ENCODE assay signal across 8 mouse cellular contexts in the genomic region with DNA sequence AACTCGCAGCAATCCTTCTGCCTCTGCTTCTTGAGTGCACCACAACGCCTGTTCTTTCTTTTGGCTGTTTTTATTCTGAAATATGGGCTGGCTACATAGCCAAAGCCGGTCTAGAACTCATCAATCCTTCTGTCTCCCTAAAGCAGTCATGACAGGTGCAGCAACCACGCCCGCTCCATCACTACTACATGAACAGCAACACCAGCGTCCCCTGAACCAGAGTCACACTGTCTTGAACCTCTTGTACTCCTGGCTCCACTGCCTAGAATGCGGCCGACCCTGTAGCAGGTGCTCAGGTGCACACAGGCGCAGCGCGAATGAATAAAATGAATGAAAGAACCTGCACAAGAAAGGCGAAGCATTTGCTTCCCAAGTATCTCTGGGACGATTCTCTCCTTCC. TPM values are rescaled to one million over a fixed set of nuclear protein-coding genes. Genes with fewer than 3 reads are reported as not detected.
DNase-seq lines count a peak whose midpoint lies in the region; ATAC-seq and TF ChIP-seq lines count a peak whose summit lies in the region.

No protein-coding gene starts in this region.

- 6% methylated on average over 13 of the region's 13 CpGs for WGBS in heart, postnatal 0 days
- 7% methylated on average over 13 of the region's 13 CpGs for WGBS in forebrain, embryonic 16.5 days
- 9% methylated on average over 13 of the region's 13 CpGs for WGBS in midbrain, embryonic 10.5 days

- peak overlapping the region; percentile 82 for H3K4me2 ChIP-seq in heart, postnatal 0 days (ENCODE audit: low read depth, low read length)
- H3K4me2 ChIP-seq in forebrain, embryonic 16.5 days (ENCODE audit: low read length) = peak overlapping the region; percentile 65

- peak overlapping the region; percentile 67 for H3K9ac ChIP-seq in heart, postnatal 0 days (replicated peaks; ENCODE audit: low read depth, low read length)
- H3K9ac ChIP-seq in MEL (ENCODE audit: control insufficient read depth, low read depth, low read length, poor library complexity, severe bottlenecking) = peak overlapping the region; percentile 85
- H3K9ac ChIP-seq in forebrain, embryonic 16.5 days (replicated peaks; ENCODE audit: low read depth, low read length) = peak overlapping the region; percentile 93

- H3K4me1 ChIP-seq in heart, postnatal 0 days (ENCODE audit: control insufficient read depth, insufficient read depth) = peaks cover 8% of the 10 kb centered on the region
- H3K4me1 ChIP-seq in MEL (ENCODE audit: control insufficient read depth in 1 of 2, insufficient read depth in 2 of 2, low read length in 2 of 2) = peaks cover 12 to 27% of the 10 kb centered on the region in 2 experiments
- peaks cover 22% of the 10 kb centered on the region for H3K4me1 ChIP-seq in forebrain, embryonic 16.5 days (replicated peaks; ENCODE audit: control insufficient read depth, insufficient read depth, low read length)
- peaks cover 27% of the 10 kb centered on the region for H3K4me1 ChIP-seq in midbrain, embryonic 10.5 days

- no peak for TF ChIP-seq POLR2A in MEL (IDR thresholded peaks at IDR 0.05; ENCODE audit: control insufficient read depth in 1 of 2, insufficient read depth in 1 of 2, low read depth in 1 of 2, low read length in 2 of 2, poor library complexity in 1 of 2)

- no peaks in the 10 kb centered on the region for H3K27me3 ChIP-seq in heart, postnatal 0 days (ENCODE audit: control insufficient read depth, insufficient read depth, low read length)
- H3K27me3 ChIP-seq in MEL (ENCODE audit: control insufficient read depth in 1 of 2, insufficient read depth in 2 of 2, low read length in 2 of 2) = no peaks in the 10 kb centered on the region
- H3K27me3 ChIP-seq in forebrain, embryonic 16.5 days (replicated peaks; ENCODE audit: control insufficient read depth, insufficient read depth, low read length) = no peaks in the 10 kb centered on the region
- no peaks in the 10 kb centered on the region for H3K27me3 ChIP-seq in midbrain, embryonic 10.5 days (ENCODE audit: low read depth, poor library complexity, severe bottlenecking)

- H3K79me2 ChIP-seq in MEL (ENCODE audit: control insufficient read depth, insufficient read depth, low read length, poor library complexity) = peaks cover 21% of the 10 kb centered on the region

- TF ChIP-seq RAD21 in MEL (IDR thresholded peaks at IDR 0.05; ENCODE audit: low read depth, low read length) = no peak

- H3K9me3 ChIP-seq in heart, postnatal 0 days (replicated peaks; ENCODE audit: control insufficient read depth, low read length) = no peaks in the 10 kb centered on the region
- no peaks in the 10 kb centered on the region for H3K9me3 ChIP-seq in MEL (replicated peaks; ENCODE audit: insufficient read depth, low read length)
- H3K9me3 ChIP-seq in forebrain, embryonic 16.5 days (ENCODE audit: control insufficient read depth, low read length) = no peaks in the 10 kb centered on the region
- H3K9me3 ChIP-seq in midbrain, embryonic 10.5 days (replicated peaks) = no peaks in the 10 kb centered on the region

- H3K27ac ChIP-seq in heart, postnatal 0 days (ENCODE audit: low read depth) = no peak overlapping the region
- peak overlapping the region; percentile 85; the same call in 1 of the 2 replicates for H3K27ac ChIP-seq in MEL (ENCODE audit: control insufficient read depth, low read depth, low read length)
- peak overlapping the region; percentile 94 for H3K27ac ChIP-seq in forebrain, embryonic 16.5 days (ENCODE audit: low read length)
- H3K27ac ChIP-seq in midbrain, embryonic 10.5 days (replicated peaks) = peak overlapping the region; percentile 93

- no peak for TF ChIP-seq EP300 in heart, postnatal 0 days (IDR thresholded peaks at IDR 0.05; ENCODE audit: low read depth)
- TF ChIP-seq EP300 in MEL (IDR thresholded peaks at IDR 0.05; ENCODE audit: low read depth in 1 of 2, low read length in 2 of 2) = no peak

- peaks cover 49% of the 10 kb centered on the region for H3K36me3 ChIP-seq in heart, postnatal 0 days (replicated peaks; ENCODE audit: control insufficient read depth, insufficient read depth, low read length)
- H3K36me3 ChIP-seq in MEL (ENCODE audit: control insufficient read depth in 1 of 2, insufficient read depth in 2 of 2, low read length in 2 of 2) = peaks cover 2 to 28% of the 10 kb centered on the region in 2 experiments; a peak in 3 of 4 replicates
- peaks cover 26% of the 10 kb centered on the region for H3K36me3 ChIP-seq in forebrain, embryonic 16.5 days (ENCODE audit: control insufficient read depth, insufficient read depth)
- H3K36me3 ChIP-seq in midbrain, embryonic 10.5 days = peaks cover 53% of the 10 kb centered on the region

- intact Hi-C loops in heart, postnatal 25 days (cut with DNase I) = loop anchor here (1.0 kb wide), 1 partner anchor 49 kb away; the partner anchor contains the start of gene Homer3

- H3K4me3 ChIP-seq in heart, postnatal 0 days (ENCODE audit: low read depth, low read length) = peak overlapping the region; percentile 69
- H3K4me3 ChIP-seq in MEL (ENCODE audit: control insufficient read depth in 1 of 2, insufficient read depth in 1 of 2, low read depth in 2 of 2, low read length in 2 of 2) = peak overlapping the region; percentile 50 to 69
- H3K4me3 ChIP-seq in forebrain, embryonic 16.5 days (replicated peaks; ENCODE audit: low read length) = peak overlapping the region; percentile 87
- H3K4me3 ChIP-seq in midbrain, embryonic 10.5 days = peak overlapping the region; percentile 76

- no peak for DNase-seq in heart, postnatal 0 days (ENCODE audit: low spot score)
- no peak for DNase-seq in heart, postnatal 25 days (ENCODE audit: low spot score)
- no peak for DNase-seq in MEL (ENCODE audit: low read depth, low spot score)
- no peak for DNase-seq in midbrain, embryonic 10.5 days (ENCODE audit: low spot score)
- DNase-seq in right cerebral cortex, postnatal 4 days = no peak
- no peak for DNase-seq in spleen, adult 18-20 months
- no peak for DNase-seq in kidney, adult 18-20 months

- ATAC-seq in heart, postnatal 0 days (ENCODE audit: insufficient read depth, low read depth) = no peak
- ATAC-seq in forebrain, embryonic 16.5 days = peak; percentile 16

- TF ChIP-seq CTCF in heart, postnatal 0 days (IDR thresholded peaks at IDR 0.05; ENCODE audit: low read depth) = no peak
- no peak for TF ChIP-seq CTCF in MEL (IDR thresholded peaks at IDR 0.05 in 2 of 3, conservative IDR thresholded peaks at IDR 0.05 in 1 of 3; ENCODE audit: control insufficient read depth in 1 of 3, insufficient read depth in 1 of 3, low read depth in 2 of 3, low read length in 3 of 3, poor library complexity in 1 of 3, severe bottlenecking in 1 of 3)

TF ChIP-seq in MEL, 35 proteins besides CTCF, POLR2A, EP300 and RAD21 (continues in another document):
- TF ChIP-seq UBTF (IDR thresholded peaks at IDR 0.05; ENCODE audit: borderline replicate concordance, insufficient read depth, low read depth, low read length) (no peak), GATA1 (IDR thresholded peaks at IDR 0.05; ENCODE audit: low read depth, low read length) (no peak), ELF1 (IDR thresholded peaks at IDR 0.05; ENCODE audit: low read depth, low read length) (no peak), ZNF384 (IDR thresholded peaks at IDR 0.05; ENCODE audit: low read depth, low read length) (no peak), ZKSCAN1 (IDR thresholded peaks at IDR 0.05; ENCODE audit: low read depth, low read length) (no peak), HCFC1 (IDR thresholded peaks at IDR 0.05; ENCODE audit: low read depth, low read length) (no peak)

RNA-seq across cellular contexts. Expression of gene Sugp2, which starts 0.4 kb away (rescaled TPM):
- total RNA-seq in heart, postnatal 0 days (2014; rRNA removed; ENCODE audit: low replicate concordance) = 32.0 and 48.7 TPM in 2 replicates
- polyA plus RNA-seq in heart, postnatal 0 days (2015; fragmentation: Nextera tagmentation; extraction: Ambion mirVana) = 14.5 and 15.5 TPM in 2 replicates
- 10 to 100 TPM; 38.9 to 41.5 TPM for total RNA-seq in heart, postnatal 25 days (2021)
- total RNA-seq in MEL (2012; rRNA removed) = 23.9 and 25.3 TPM in 2 replicates
- polyA plus RNA-seq in MEL (2012; ENCODE audit: insufficient read depth in 1 of 2, insufficient read length in 2 of 2, low read depth in 1 of 2, low replicate concordance in 2 of 2, missing spikeins in 1 of 2) = 10 to 100 TPM in 1 of 2 experiments, not detected in 1; 27.4 TPM
- polyA plus RNA-seq in forebrain, embryonic 16.5 days (2015; fragmentation: Nextera tagmentation; extraction: Ambion mirVana) = 87.6 and 104 TPM in 2 replicates
- polyA plus RNA-seq in midbrain, embryonic 10.5 days (2016; fragmentation: Nextera tagmentation; extraction: Ambion mirVana) = 57.6 and 62.4 TPM in 2 replicates

RNA-seq across cellular contexts. Expression of gene Armc6, which starts 0.7 kb away (rescaled TPM):
- total RNA-seq in heart, postnatal 0 days (2014; rRNA removed; ENCODE audit: low replicate concordance) = 20.1 and 26.5 TPM in 2 replicates
- polyA plus RNA-seq in heart, postnatal 0 days (2015; fragmentation: Nextera tagmentation; extraction: Ambion mirVana) = 11.9 and 13.1 TPM in 2 replicates
- total RNA-seq in heart, postnatal 25 days (2021) = 1 to 10 TPM; 7.6 to 8.0 TPM
- total RNA-seq in MEL (2012; rRNA removed) = 50.2 and 63.9 TPM in 2 replicates
- polyA plus RNA-seq in MEL (2012; ENCODE audit: insufficient read depth in 1 of 2, insufficient read length in 2 of 2, low read depth in 1 of 2, low replicate concordance in 2 of 2, missing spikeins in 1 of 2) = 10 to 100 TPM in 1 of 2 experiments, not detected in 1; 39.5 TPM
- 101 and 109 TPM in 2 replicates for polyA plus RNA-seq in forebrain, embryonic 16.5 days (2015; fragmentation: Nextera tagmentation; extraction: Ambion mirVana)
- 35.7 and 38.8 TPM in 2 replicates for polyA plus RNA-seq in midbrain, embryonic 10.5 days (2016; fragmentation: Nextera tagmentation; extraction: Ambion mirVana)

RNA-seq across cellular contexts. Expression of gene Slc25a42, which starts 21.5 kb away (rescaled TPM):
- 20.6 and 29.1 TPM in 2 replicates for total RNA-seq in heart, postnatal 0 days (2014; rRNA removed; ENCODE audit: low replicate concordance)
- 16.5 and 19.1 TPM in 2 replicates for polyA plus RNA-seq in heart, postnatal 0 days (2015; fragmentation: Nextera tagmentation; extraction: Ambion mirVana)
- 10 to 100 TPM; 48.1 to 48.4 TPM for total RNA-seq in heart, postnatal 25 days (2021)
- total RNA-seq in MEL (2012; rRNA removed) = 4.4 and 5.2 TPM in 2 replicates
- polyA plus RNA-seq in MEL (2012; ENCODE audit: insufficient read depth in 1 of 2, insufficient read length in 2 of 2, low read depth in 1 of 2, low replicate concordance in 2 of 2, missing spikeins in 1 of 2) = 10 to 100 TPM in 1 of 2 experiments, not detected in 1; 12.1 TPM
- 4.0 and 7.2 TPM in 2 replicates for polyA plus RNA-seq in forebrain, embryonic 16.5 days (2015; fragmentation: Nextera tagmentation; extraction: Ambion mirVana)
- 2.2 and 2.7 TPM in 2 replicates for polyA plus RNA-seq in midbrain, embryonic 10.5 days (2016; fragmentation: Nextera tagmentation; extraction: Ambion mirVana)

RNA-seq across cellular contexts. Expression of gene Homer3, which starts 49.0 kb away (rescaled TPM):
- total RNA-seq in heart, postnatal 0 days (2014; rRNA removed; ENCODE audit: low replicate concordance) = 29.1 and 38.9 TPM in 2 replicates
- polyA plus RNA-seq in heart, postnatal 0 days (2015; fragmentation: Nextera tagmentation; extraction: Ambion mirVana) = 19.5 TPM in 2 replicates
- total RNA-seq in heart, postnatal 25 days (2021) = 10 to 100 TPM; 12.0 to 12.3 TPM
- 8.2 and 12.2 TPM in 2 replicates for total RNA-seq in MEL (2012; rRNA removed)
- 10 to 100 TPM in 1 of 2 experiments, not detected in 1; 22.8 TPM for polyA plus RNA-seq in MEL (2012; ENCODE audit: insufficient read depth in 1 of 2, insufficient read length in 2 of 2, low read depth in 1 of 2, low replicate concordance in 2 of 2, missing spikeins in 1 of 2)
- 47.2 and 49.4 TPM in 2 replicates for polyA plus RNA-seq in forebrain, embryonic 16.5 days (2015; fragmentation: Nextera tagmentation; extraction: Ambion mirVana)
- polyA plus RNA-seq in midbrain, embryonic 10.5 days (2016; fragmentation: Nextera tagmentation; extraction: Ambion mirVana) = 102 and 111 TPM in 2 replicates
